Mouse (Mus musculus) gastrocnemius, adult 2 months (tissue): ENCODE data around the gene Fchsd2. TPM values are rescaled to one million over a fixed set of nuclear protein-coding genes. Genes with fewer than 3 reads are reported as not detected.

ENCODE experiments used
- DNase-seq: peaks from one replicate; pipeline ENCODE4 v3.0.0; 2022
- H3K27ac ChIP-seq: fragments of 200-600 bp; 2 replicates; pipeline ENCODE4 v1.8.1; 2022; ENCODE audit warnings: mild to moderate bottlenecking
- H3K4me3 ChIP-seq: fragments of 200-600 bp; 2 replicates; pipeline ENCODE4 v1.8.1; 2022; ENCODE audit warnings: mild to moderate bottlenecking, moderate library complexity
- CTCF ChIP-seq: fragments of 200-600 bp; IDR thresholded peaks from 2 replicates; pipeline ENCODE4 v1.8.1; 2022; ENCODE audit warnings: antibody characterized with exemption, mild to moderate bottlenecking, moderate library complexity
- intact Hi-C: fragments of 180-260 bp; cut with DNase I; formaldehyde crosslinking; loops from one replicate; pipeline ENCODE4 v1.15.1; 2025
- total RNA-seq, 2 experiments: library from RNA; stranded (reverse); gene quantifications; 2 replicates each; pipeline ENCODE4 v1.2.3; 2021

Fchsd2 gene
- total RNA-seq, 2 experiments from 2014 or later: 3.7 to 7.1 TPM

GRCm38 (mm10) chr7:101107073-101107810 lies 14.6 kb downstream of the Fchsd2 start:
- DNase-seq: no peak
- no peak for TF ChIP-seq CTCF
- Histone ChIP-seq H3K4me3 (peak overlapping the region; percentile 96), H3K27ac (peak overlapping the region; percentile 93)
- intact Hi-C loops: loop anchor here (5.0 kb wide), 1 partner anchor 40 kb away; no protein-coding TSS in a partner anchor

GRCm38 (mm10) chr7:101107968-101108652 lies 15.4 kb downstream of the Fchsd2 start:
- TF ChIP-seq CTCF: peak; percentile 93
- intact Hi-C loops: loop anchor here (2.0 to 5.0 kb wide), 2 partner anchors 41 to 125 kb away; no protein-coding TSS in a partner anchor
- peak; percentile 98 for DNase-seq

GRCm38 (mm10) chr7:101108653-101109005 lies 16.0 kb downstream of the Fchsd2 start:
- no peak for TF ChIP-seq CTCF
- H3K4me3 ChIP-seq: peak overlapping the region; percentile 96
- intact Hi-C loops: loop anchor here (2.0 to 5.0 kb wide), 2 partner anchors 41 to 124 kb away; no protein-coding TSS in a partner anchor
- no peak for DNase-seq
- peak overlapping the region; percentile 93 for H3K27ac ChIP-seq

More at GRCm38 (mm10) chr7:101107968-101108652, 15.4 kb downstream of the Fchsd2 start:
- peak overlapping the region; percentile 96 for H3K4me3 ChIP-seq
- peak overlapping the region; percentile 93 for H3K27ac ChIP-seq

- peak; percentile 56 for DNase-seq
- TF ChIP-seq CTCF: no peak
- intact Hi-C loops: loop anchor here (2.0 to 5.0 kb wide), 2 partner anchors 42 to 124 kb away; no protein-coding TSS in a partner anchor
Measured at GRCm38 (mm10) chr7:101109006-101109855, 16.6 kb downstream of the Fchsd2 start.

GRCm38 (mm10) chr7:101109856-101110350 lies 17.2 kb downstream of the Fchsd2 start:
- intact Hi-C loops: loop anchor here (2.0 to 5.0 kb wide), 2 partner anchors 43 to 123 kb away; no protein-coding TSS in a partner anchor
- no peak for TF ChIP-seq CTCF
- DNase-seq: no peak
- Histone ChIP-seq H3K4me3 (peak overlapping the region; percentile 96), H3K27ac (peak overlapping the region; percentile 93)

More at GRCm38 (mm10) chr7:101109006-101109855, 16.6 kb downstream of the Fchsd2 start:
- H3K4me3 ChIP-seq: peak overlapping the region; percentile 96
- H3K27ac ChIP-seq: peak overlapping the region; percentile 93

GRCm38 (mm10) chr7:101113410-101113809 lies 20.7 kb downstream of the Fchsd2 start:
- Histone ChIP-seq H3K27ac (no peak overlapping the region), H3K4me3 (no peak overlapping the region)
- DNase-seq: no peak
- intact Hi-C loops: no loop called here
- TF ChIP-seq CTCF: no peak

GRCm38 (mm10) chr7:101114328-101114727 lies 21.7 kb downstream of the Fchsd2 start:
- Histone ChIP-seq H3K27ac (no peak overlapping the region), H3K4me3 (no peak overlapping the region)
- no peak for TF ChIP-seq CTCF
- DNase-seq: no peak
- intact Hi-C loops: no loop called here

GRCm38 (mm10) chr7:101119391-101119790 lies 26.7 kb downstream of the Fchsd2 start:
- Histone ChIP-seq H3K27ac (no peak overlapping the region), H3K4me3 (no peak overlapping the region)
- DNase-seq: no peak
- intact Hi-C loops: no loop called here
- TF ChIP-seq CTCF: no peak

- no peak for DNase-seq
- Histone ChIP-seq H3K4me3 (no peak overlapping the region), H3K27ac (no peak overlapping the region)
- intact Hi-C loops: no loop called here
- TF ChIP-seq CTCF: no peak
Measured at GRCm38 (mm10) chr7:101123579-101124347, 31.1 kb downstream of the Fchsd2 start.

GRCm38 (mm10) chr7:101127737-101128136 lies 35.1 kb downstream of the Fchsd2 start:
- Histone ChIP-seq H3K27ac (peak overlapping the region; percentile 48), H3K4me3 (no peak overlapping the region)
- TF ChIP-seq CTCF: no peak
- DNase-seq: no peak
- intact Hi-C loops: no loop called here

- Histone ChIP-seq H3K4me3 (no peak overlapping the region), H3K27ac (peak overlapping the region; percentile 48)
- no peak for DNase-seq
- no peak for TF ChIP-seq CTCF
- intact Hi-C loops: no loop called here
Measured at GRCm38 (mm10) chr7:101128536-101128935, 35.9 kb downstream of the Fchsd2 start.
